Mouse (Mus musculus): ENCODE measurements around the gene Camk1.
"Not testable (repeated sequence)": the region's sequence is repeated elsewhere in the genome, so short reads cannot be mapped to it uniquely, and the experiment has no call there.

The Camk1 gene

DNA sequence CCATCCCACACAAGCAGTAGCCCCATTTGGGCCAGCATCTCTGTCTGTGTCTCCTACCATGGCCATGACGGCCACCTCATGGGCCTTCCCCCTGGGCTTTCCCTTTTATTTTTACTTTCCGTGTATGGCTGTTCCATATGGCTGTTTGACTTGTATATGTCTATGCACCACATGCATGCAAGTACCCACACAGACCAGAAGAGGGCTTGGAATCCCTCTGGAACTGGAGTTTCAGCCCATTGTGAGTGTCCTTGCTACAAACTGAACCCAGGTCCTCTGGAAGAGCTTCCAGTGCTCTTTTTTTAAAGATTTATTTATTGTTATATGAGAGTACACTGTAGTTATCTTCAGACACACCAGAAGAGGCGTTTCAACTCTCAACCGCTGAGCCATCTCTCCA lies 17.7 kb upstream of the Camk1 start:
- DNase-seq (ENCODE audit: extremely low spot score, low spot score) = no peak

- DNase-seq (ENCODE audit: extremely low spot score, low spot score) = no peak
These were observed 9.9 kb upstream of the Camk1 start for GRCm38 (mm10) chr6:113353696-113354095.

GRCm38 (mm10) chr6:113352820-113353219 lies 9.0 kb upstream of the Camk1 start:
- DNase-seq (ENCODE audit: extremely low spot score, low spot score) = no peak

GRCm38 (mm10) chr6:113351653-113352052 lies 7.9 kb upstream of the Camk1 start:
- no peak for DNase-seq (ENCODE audit: extremely low spot score, low spot score)

DNA sequence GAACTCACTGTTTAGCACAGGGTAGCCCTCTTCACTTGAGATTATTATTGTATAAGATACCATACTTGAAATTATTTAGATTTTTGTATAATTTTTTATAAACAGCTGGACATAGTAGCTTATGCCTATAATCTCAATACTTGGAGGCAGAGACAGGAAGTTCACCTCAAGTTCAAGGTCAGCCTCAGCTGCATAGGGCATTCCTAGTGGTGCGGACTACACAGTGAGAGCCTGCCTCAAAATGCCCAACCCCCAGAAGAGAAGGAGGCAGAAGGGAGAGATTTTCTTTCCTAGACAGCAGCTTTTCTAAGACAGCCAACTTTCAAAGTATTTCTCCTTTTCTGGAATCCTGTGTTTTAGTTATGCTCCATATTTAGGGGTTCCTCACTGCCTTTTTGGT lies 7.4 kb upstream of the Camk1 start:
- DNase-seq (ENCODE audit: extremely low spot score, low spot score) = no peak

- DNase-seq (ENCODE audit: extremely low spot score, low spot score) = no peak
These were observed 6.8 kb upstream of the Camk1 start for GRCm38 (mm10) chr6:113350538-113350937.

GRCm38 (mm10) chr6:113346897-113347296 lies 3.1 kb upstream of the Camk1 start:
- no peak for DNase-seq (ENCODE audit: extremely low spot score, low spot score)

GRCm38 (mm10) chr6:113344321-113344720 lies 537 bp upstream of the Camk1 start:
- DNase-seq (ENCODE audit: extremely low spot score, low spot score) = no peak

- DNase-seq (ENCODE audit: extremely low spot score, low spot score) = no peak
These were observed 1.5 kb downstream of the Camk1 start for GRCm38 (mm10) chr6:113342297-113342696.

DNA sequence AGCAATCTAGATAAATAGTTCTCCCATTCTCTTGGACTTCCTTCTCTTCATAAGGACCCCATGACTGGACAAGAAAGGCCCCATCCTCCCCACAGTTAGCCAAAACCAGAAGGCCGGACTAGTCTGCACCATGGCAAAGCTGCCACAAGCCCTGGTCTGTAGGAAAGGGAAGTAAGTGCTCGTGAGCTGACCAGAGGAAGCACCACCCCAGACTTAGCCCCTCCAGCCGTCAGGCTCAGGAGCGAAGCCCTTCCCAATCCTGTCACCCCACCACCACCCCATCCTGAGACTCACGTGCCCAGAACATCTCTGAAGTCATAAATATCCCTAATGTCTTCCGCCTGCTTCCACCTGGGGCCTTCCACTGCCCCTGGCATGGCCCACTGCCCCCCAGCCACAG lies 2.2 kb downstream of the Camk1 start:
- no peak for DNase-seq (ENCODE audit: extremely low spot score, low spot score)

DNA sequence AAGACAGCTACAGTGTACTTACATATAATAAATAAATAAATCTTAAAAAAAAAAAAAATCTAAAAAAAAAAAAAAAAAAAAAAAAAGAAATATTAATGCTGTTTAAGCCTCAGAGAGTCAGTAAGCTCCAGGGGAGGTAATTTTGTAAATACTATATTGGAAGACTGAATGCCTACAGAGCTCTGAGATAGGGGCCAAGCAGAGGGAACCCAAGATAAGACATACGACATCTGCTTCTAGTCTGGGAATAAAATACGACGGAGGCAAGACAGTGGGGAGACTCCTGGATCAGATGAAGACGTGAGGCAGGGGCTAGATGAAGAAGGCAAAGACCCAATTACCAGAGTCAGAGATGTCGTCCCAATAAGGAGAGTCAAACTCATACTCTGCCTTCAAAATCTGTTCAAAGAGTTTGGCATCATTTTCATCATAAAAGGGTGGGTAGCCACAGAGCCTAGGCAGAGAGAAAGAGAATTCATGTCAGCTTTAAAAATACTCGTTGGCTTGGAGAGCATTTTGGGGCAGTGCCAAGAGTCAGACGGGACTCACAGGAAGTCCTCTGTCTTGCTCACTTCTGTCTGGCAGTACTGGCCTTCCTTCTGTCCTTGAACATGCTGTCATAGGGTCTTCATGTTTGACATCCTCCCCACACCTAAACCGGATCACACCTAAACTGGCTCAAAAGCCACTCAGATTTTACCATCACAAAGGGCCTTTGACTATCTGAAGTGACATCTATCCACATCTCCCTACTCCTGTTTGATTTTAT lies 6.7 kb downstream of the Camk1 start:
- DNase-seq (ENCODE audit: extremely low spot score, low spot score) = no peak

DNA sequence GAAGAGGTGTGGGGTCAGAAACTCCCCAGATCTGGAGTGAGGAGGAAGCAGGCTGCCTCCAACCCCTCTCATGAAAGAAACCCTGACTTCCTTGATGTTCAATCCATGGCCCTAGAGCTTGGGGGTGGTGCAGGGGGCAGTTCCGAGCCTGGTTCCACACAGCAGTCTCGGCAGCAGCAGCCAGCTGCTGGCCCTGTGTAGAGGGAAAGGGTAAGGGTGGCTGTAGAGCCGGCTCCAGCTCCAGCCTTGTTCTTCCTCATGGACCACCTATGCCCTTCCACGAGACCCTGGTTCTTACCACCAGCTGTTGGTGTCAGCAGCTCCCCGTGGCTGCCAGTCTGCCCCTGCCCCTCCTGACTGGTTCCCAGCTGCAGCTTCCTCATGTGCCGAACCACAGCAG lies 9.6 kb downstream of the Camk1 start:
- DNase-seq (ENCODE audit: extremely low spot score, low spot score) = no peak

GRCm38 (mm10) chr6:113333137-113333950 lies 10.4 kb downstream of the Camk1 start:
- no peak for DNase-seq (ENCODE audit: extremely low spot score, low spot score)

- not testable (repeated sequence) for DNase-seq (ENCODE audit: extremely low spot score, low spot score)
These were observed 11.1 kb downstream of the Camk1 start for GRCm38 (mm10) chr6:113332734-113333133.

- DNase-seq (ENCODE audit: extremely low spot score, low spot score) = no peak
These were observed 12.1 kb downstream of the Camk1 start for GRCm38 (mm10) chr6:113331721-113332120.

DNA sequence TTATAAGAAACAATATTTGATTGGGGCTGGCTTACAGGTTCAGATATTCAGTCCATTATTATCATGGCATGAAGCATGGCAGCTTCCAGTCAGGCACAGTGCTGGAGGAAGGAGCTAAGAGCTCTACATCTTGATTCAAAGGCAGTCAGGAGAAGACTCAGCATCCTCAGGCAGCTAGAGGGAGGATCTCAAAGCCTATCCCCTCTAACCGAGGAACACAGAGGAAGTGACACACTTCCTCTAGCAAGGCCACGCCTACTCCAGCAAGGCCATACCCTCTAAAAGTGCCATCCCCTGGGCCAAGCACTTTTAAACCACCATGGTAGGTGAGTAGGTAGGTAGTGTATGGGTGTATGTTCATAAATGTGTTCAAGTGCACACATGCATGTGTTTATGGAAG lies 13.2 kb downstream of the Camk1 start:
- DNase-seq (ENCODE audit: extremely low spot score, low spot score) = no peak

DNA sequence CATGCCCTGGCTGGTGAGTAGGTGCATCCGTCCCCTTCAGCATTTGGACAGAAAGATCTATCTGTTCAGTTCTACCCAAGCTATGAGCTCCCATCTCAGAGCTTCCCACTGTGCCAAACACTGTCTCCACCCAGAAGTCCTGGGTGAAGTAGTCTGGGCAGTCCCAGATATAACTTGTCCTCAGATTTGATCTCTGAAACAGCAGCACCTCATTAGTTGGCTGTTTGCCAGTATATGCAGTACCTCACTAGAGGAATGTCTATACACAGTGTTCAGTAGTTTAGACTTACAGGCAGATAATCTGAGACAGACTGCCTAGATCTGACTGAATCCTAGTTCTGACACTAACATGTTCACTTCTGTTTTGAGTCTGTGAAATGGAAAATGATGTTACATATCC lies 14.4 kb downstream of the Camk1 start:
- DNase-seq (ENCODE audit: extremely low spot score, low spot score) = no peak

- peak; percentile 97 for DNase-seq (ENCODE audit: extremely low spot score, low spot score)
These were observed 17.1 kb downstream of the Camk1 start, which contains the start of gene Ogg1 for GRCm38 (mm10) chr6:113326533-113327315. Gene Ogg1, plus strand, starts transcription at chr6:113326972.

DNA sequence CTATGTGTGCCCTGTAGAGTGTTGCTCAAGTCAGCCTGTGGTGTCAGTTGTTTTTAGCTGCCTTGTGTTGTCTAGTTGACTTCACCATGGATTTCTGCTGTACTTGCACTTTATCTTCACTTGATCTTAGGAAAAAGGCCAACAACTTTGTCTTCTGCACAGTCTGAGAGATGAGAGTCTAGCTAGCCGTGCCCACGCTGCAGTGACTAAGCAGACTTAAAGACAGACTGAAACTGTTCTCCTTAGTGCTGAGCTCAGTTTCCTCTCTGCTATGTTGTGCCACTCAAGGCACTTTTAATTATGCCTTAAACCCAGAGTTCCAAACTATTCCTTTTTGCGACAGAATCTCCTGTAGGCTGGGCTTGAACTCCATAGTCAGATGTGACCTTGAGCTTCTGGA lies 27.8 kb downstream of the Camk1 start:
- no peak for DNase-seq (ENCODE audit: extremely low spot score, low spot score)

DNA sequence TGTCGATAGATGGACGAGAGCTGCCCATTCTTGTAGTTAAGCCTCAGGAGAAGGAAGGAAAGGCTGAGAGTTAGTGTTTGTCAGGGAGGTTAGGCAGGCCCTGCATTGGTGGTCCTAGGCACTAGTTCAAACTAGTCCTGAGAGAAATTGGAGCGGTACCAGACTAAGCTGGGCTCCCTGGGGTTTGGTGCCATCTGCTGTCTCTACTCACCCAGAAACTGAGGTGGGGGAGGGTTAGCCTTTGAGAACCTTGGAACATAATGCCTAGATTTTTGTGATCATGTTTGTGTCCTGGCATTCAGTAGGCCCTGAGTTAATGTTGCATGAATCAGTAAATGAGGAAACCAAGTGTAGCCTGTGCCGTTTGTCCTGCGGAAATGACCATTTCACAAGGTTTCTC lies 35.6 kb downstream of the Camk1 start:
- no peak for DNase-seq (ENCODE audit: extremely low spot score, low spot score)

- DNase-seq (ENCODE audit: extremely low spot score, low spot score) = peak; percentile 49
These were observed 36.2 kb downstream of the Camk1 start for GRCm38 (mm10) chr6:113307481-113308121.
